Mouse (Mus musculus) G1E-ER4 (cell line): ENCODE data around the gene Tldc1. TPM values are rescaled to one million over a fixed set of nuclear protein-coding genes. Genes with fewer than 3 reads are reported as not detected.

Experiments
- GATA1 ChIP-seq: IDR thresholded peaks from one replicate; pipeline ENCODE4 v1.8.0; 2012; ENCODE audit warnings: low read length, inconsistent platforms
- polyA plus RNA-seq: library from polyadenylated mRNA; stranded (reverse); fragments of >175 nt; gene quantifications from 2 replicates; pipeline ENCODE4 v1.2.3, GENCODE M21; 2012

Tldc1 gene
- polyA plus RNA-seq, 1 experiment, result 6.4 TPM

GRCm38 (mm10) chr8:119807687-119808086, 29.5 kb upstream of the Tldc1 start:
- TF ChIP-seq GATA1, result no peak

GRCm38 (mm10) chr8:119806422-119807263, 28.4 kb upstream of the Tldc1 start:
- TF ChIP-seq GATA1, result no peak

- no peak for TF ChIP-seq GATA1
Observed at GRCm38 (mm10) chr8:119805275-119805674, 27.1 kb upstream of the Tldc1 start.

GRCm38 (mm10) chr8:119802592-119802991, 24.4 kb upstream of the Tldc1 start:
- TF ChIP-seq GATA1, result no peak

DNA sequence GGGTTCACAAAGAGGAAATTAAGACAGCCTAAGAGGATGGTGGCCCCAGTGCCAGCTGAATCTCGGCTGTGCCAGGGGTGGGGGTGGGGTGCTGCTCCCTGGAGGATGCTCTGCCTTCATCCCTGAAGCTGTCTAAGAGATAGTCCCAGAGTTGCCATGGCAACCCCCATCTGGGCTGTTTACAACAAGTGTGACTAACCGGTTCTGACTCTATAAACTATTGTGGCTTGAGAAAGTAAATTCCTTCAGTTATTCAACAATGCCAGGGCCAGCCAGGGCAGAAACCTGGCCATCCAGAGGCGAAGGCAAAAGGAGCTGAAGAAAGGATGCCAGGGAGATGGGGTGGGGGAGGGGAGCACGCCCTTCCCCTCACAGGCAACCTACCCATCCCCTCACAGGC, 23.0 kb upstream of the Tldc1 start:
- no peak for TF ChIP-seq GATA1

GRCm38 (mm10) chr8:119798965-119799264, 20.7 kb upstream of the Tldc1 start:
- no peak for TF ChIP-seq GATA1

GRCm38 (mm10) chr8:119798170-119798964, 20.2 kb upstream of the Tldc1 start:
- TF ChIP-seq GATA1, result no peak

- TF ChIP-seq GATA1, result no peak
Observed at GRCm38 (mm10) chr8:119795651-119796050, 17.4 kb upstream of the Tldc1 start.

- no peak for TF ChIP-seq GATA1
Observed at GRCm38 (mm10) chr8:119794689-119795088, 16.5 kb upstream of the Tldc1 start.

GRCm38 (mm10) chr8:119791804-119792704, 13.8 kb upstream of the Tldc1 start:
- no peak for TF ChIP-seq GATA1

GRCm38 (mm10) chr8:119789581-119789980, 11.4 kb upstream of the Tldc1 start:
- no peak for TF ChIP-seq GATA1

DNA sequence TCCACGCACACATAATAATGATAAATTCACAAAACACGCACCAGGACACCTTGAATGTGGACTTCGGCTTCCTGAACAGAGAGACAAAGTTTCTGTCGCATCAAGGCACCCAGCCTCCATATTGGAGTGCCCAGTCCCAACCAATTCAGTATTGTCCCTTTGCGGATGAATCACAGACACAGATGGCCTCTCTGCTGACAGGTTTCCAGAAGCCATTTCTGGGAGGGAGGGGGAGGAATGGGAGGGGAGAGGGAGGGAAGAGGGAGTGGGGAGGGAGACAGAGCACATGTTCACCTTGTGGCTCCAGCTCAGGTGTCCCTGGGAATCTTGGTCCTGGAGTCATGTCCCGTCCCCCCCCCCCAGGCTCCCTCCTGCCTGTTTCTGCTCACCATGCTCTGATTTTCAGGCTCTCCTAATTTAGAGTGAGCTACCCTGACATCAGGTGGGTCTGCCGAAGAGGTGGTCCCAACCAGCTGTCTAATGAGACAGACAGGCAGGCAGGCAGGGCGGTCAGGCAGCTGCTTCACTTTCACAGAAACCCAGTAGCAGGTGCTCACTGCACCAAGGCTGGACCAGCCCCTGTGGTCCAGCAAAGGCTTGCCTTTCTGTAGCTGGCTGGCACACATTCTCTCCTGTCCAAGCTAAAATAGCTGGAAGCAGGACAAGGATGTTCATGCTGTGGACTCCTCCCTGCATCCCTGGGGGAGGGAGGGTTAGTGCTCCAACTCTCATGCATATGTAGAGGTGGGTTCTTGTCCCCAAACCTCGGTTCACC, 10.6 kb upstream of the Tldc1 start:
- TF ChIP-seq GATA1, result no peak

DNA sequence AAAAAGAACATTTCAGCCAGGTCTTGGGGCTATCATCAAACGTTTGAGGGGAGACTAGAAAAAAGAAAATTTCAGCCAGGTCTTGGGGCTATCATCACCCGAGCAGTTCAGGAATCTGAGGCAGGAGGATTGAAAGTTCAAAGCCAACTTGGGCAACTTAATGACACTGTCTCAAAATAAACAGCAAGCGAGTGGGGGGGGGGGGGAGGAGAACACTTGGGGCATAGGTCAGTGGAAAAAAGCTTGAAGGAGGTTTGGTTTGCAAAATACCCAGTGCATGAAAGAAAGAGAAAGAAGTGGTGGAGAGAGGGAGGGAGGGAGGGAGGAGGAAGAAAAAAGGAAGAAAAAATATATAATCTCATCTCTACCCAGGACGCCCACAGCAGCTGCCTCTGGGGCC, 9.1 kb upstream of the Tldc1 start:
- no peak for TF ChIP-seq GATA1

DNA sequence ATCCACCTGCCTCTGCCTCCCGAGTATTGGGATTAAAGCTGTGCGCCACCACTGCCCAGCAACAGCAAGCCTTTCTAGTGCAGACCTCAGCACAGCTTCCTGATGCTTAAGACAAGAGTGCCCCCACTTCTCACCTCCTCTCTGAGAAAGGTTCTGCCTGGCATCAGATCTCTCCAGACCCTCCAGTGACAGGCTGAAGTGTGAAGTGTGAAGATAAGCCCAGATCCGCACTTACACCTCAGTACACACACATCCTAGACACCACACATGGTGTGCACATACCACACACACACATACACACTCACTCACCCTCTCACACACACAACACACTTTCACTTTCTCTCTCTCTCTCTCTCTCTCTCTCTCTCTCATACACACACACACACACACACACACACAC, 8.7 kb upstream of the Tldc1 start:
- no peak for TF ChIP-seq GATA1
